Mouse (Mus musculus): ENCODE results near the gene Avpi1.

The Avpi1 gene

DNA sequence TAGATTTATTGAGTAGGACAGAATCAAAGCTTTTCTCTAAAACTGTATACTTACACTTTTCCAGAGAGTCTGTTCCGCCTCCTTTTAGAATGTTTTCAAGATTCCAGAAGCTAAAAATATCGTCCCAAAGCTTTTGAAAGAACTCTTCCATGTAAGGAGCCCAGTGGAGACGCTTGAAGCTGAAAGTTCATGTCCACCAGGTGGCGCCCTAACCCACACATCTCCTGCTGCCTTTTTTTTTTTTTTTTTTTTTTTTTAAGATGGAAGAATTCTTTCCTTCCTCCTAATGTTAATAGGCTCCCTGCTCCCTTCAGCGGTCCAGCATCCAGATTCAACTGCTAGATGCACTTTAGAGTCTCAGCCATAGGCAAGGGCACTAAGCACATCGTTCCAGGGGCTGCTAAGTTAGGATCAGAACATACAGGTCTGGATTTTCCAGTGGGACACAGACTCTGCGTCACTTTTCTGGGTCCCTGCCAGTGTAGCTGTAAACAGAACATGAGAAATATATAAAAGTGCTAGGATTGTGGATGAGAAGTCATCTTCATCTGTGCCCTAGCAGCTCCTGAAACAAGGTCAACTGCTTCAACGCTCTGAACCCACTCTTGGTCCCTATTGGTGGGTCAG is 15.8 kb upstream of the Avpi1 start:
- DNase-seq (ENCODE audit: low spot score in 2 of 2) = peak; percentile 92 to 94

DNA sequence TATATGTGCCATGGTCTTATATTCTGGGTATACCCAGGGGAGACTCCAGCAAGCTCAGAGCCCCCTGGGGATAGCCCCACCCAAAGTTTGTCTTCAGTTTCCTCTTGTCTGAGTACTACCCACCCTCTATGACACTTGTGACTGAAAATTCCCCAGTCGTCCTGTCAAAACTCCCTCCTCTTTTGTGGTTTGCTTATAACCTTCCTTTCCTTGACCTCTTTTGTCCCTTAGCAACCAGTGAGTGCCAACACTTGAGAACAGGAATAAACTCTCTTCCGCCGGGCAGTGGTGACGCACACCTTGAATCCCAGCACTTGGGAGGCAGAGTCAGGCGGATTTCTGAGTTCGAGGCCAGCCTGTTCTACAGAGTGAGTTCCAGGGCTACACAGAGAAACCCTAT is 15.2 kb upstream of the Avpi1 start:
- no peak for DNase-seq (ENCODE audit: low spot score in 2 of 2)

DNA sequence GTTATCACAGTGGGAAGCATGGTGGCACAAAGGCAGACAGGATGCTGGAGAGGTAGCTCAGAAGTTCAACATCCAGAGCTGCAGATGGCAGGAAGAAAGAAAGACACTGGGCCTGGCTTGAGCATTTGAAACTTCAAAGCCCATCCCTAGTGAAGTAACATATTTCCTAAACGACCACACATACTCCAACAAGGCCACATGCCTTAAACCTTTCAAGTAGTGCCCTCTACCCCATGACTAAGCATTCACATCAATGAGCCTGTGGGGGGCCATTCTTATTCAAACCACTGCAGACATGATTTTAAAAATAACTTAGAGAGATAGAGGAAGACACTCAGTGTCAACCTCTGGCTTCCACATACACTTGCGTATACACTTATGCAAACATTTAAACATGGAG is 13.9 kb upstream of the Avpi1 start:
- DNase-seq (ENCODE audit: low spot score in 2 of 2) = no peak

GRCm38 (mm10) chr19:42141998-42142397 is 13.1 kb upstream of the Avpi1 start:
- DNase-seq (ENCODE audit: low spot score in 2 of 2) = no peak

- peak in 1 of 2 experiments; percentile 18 for DNase-seq (ENCODE audit: low spot score in 2 of 2)
Measured at GRCm38 (mm10) chr19:42139724-42140517, 11.1 kb upstream of the Avpi1 start.

DNA sequence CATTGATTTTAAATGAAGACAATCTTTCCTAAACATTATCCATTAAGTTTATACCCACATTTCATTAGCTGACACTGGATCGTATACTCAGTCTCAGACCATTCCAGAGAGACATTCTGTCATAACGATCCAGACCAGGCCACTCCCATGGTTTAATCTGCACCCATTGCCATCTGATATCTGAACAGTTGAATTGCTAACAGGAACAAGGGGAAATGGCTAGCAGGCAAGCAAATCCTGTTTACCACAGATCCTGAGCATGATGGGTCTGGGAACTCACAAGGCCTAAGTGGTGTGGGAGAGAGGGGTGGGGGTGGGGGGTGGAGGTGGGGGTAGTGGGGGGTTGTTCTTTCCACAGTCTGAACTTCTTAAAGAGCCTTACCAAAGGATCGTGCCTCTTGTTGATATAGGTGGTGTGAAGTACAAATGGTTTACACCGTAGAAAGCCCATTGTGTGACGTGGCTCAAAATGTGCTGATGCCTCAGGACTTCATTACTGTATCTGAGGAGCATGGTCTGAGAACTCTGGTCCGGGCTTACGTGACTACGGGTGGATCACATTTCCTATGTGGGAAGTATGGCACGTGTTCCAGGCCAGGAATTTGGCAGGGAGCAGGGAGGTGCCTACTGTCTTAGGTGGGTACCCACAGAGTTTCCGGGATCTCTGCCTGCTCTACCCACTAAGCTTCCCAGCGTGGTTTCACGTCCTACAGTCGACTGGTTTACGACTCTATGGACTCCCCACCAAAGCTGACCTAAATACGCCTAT is 9.8 kb upstream of the Avpi1 start:
- no peak for DNase-seq (ENCODE audit: low spot score in 2 of 2)

DNA sequence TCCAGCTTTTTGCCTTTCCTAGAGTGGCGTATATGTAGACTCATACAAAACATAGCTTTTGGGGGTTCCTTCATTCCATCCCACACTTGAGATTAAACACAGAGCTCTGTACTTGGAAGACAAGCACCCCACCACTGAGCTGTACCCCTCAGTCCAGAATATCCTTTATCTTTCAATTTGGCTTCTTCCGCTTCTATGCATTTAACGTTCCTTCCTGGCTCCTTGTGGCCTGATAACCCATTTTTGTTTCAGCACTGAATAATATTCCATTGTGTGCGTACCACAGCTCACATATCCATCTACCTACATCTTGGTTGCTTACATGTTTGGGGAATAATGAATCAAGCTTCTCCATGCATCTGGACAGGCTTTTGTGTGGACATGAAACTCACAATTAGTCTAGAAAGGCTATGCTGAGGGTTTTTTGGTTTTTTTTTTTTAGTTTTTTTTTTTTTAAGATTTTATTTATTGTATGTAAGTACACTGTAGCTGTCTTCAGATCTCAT is 8.4 kb upstream of the Avpi1 start:
- no peak for DNase-seq (ENCODE audit: low spot score in 2 of 2)

GRCm38 (mm10) chr19:42136126-42136525 is 7.3 kb upstream of the Avpi1 start:
- no peak for DNase-seq (ENCODE audit: low spot score in 2 of 2)

- no peak for DNase-seq (ENCODE audit: low spot score in 2 of 2)
Measured at GRCm38 (mm10) chr19:42135070-42135469, 6.2 kb upstream of the Avpi1 start.

DNA sequence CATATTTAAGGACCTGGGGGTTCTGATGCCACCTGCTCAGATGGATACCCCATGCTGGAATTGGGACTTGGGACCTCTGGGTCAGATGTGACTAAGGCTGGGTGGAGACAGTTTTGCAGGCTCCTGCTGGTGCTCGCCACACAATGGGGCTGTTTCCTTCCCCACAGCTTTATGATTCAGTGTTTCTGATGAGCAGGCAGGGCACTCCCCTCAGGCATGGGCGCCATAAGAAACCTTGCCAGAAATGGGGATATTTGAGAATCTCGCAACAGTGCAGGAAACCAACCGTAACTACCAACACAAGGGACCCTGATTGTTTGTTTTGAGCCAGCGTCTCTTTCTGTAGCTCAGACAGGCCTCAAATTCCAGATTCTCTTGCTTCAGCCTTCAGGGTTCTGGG is 2.2 kb upstream of the Avpi1 start:
- DNase-seq (ENCODE audit: low spot score in 2 of 2) = peak in 1 of 2 experiments; percentile 23

DNA sequence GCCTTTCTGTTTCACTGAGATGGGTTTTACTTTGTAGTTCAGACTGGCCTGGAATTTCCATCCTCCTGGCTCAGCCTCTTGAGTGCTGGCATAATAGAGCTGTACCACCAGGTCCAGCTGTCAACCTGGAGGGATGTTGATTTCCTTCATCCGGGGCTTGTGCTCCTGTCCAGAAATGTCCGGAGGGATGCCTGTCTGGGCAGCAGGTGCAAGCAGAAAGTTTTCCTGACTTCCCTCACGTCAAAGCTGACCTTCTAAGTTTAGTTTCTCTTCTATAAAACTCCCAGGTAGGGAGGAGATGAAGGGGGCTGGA is 1.4 kb upstream of the Avpi1 start:
- DNase-seq (ENCODE audit: low spot score in 2 of 2) = no peak

DNA sequence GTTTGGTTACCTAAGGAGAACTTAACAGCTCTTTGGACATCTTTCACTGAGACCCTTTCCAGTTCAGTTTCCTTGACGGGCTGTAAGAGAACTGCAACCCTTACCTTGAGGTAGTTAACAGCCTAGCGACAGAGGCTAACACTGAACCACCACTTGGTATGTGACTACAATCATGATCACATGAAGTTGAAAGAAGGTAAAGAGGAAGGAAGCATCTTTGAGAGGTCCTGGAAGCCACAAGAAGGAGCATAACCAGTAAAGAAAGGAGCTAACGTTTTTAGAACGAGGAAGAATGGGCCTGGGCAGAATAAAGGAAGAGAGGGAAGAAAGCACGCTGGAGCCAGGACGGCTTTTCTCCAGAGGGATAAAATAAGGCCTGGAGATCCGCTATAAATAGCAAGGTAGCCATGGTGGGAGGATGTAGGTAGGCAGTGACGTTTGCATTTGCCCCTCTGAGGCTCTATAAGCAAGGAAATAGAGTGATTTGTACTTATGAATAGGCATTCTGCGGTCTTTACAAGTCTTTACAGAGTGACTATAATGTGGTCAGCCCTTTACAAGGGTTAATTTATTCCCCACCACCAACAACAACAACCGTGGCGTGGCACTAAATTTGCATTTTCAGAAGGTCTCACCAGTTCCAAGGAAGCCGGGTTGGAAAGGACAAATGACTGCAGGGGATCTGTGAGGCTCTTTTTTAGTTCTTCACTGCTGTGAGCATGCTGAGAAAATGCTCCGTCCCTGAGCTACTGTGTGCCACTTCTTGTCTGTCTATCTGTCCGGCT is 842 bp upstream of the Avpi1 start:
- DNase-seq (ENCODE audit: low spot score in 2 of 2) = peak in 1 of 2 experiments; percentile 50

DNA sequence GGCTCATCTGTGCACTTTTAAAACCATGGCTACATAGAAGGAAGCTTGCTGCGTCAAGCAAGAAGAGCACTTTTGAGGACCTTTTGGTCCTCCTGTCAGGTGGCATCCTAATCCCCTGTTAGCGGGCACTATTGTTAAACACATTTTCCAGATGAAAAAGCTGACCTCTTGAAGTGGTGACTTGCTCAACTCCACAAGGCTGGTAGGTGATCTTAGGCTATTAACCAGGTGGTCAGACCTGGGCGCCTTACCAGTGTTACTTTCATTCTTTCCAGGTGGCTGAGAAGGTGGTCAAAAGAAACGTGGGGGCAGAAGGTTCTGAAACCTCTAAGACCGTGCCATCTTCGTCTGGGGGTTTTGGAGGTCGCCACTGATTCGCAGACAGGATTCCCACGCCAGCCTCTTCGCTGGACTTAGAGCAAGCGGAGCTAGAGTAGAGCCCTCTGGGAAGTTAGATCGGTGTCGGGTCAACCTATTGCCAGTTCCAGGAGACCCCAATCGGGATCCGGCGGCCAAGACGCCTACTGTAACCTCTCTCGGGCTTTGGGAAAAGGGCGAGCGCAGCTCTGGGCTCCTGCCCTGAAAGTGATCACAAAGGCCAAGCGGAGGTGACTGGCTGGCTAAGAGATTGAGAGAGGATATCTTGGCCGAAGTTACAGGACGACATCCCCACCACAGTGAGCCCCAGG is 663 bp downstream of the Avpi1 start:
- DNase-seq (ENCODE audit: low spot score in 2 of 2) = no peak

- DNase-seq (ENCODE audit: low spot score in 2 of 2) = no peak
Measured at GRCm38 (mm10) chr19:42127024-42127423, 1.8 kb downstream of the Avpi1 start.

GRCm38 (mm10) chr19:42126219-42126605 is 2.6 kb downstream of the Avpi1 start:
- DNase-seq (ENCODE audit: low spot score in 2 of 2) = peak in 1 of 2 experiments; percentile 36

- no peak for DNase-seq (ENCODE audit: low spot score in 2 of 2)
Measured at GRCm38 (mm10) chr19:42125501-42126218, 3.2 kb downstream of the Avpi1 start.

GRCm38 (mm10) chr19:42124684-42125083 is 4.2 kb downstream of the Avpi1 start:
- peak in 1 of 2 experiments; percentile 16 for DNase-seq (ENCODE audit: low spot score in 2 of 2)

GRCm38 (mm10) chr19:42120451-42120850 is 8.4 kb downstream of the Avpi1 start:
- DNase-seq (ENCODE audit: low spot score in 2 of 2) = no peak

DNA sequence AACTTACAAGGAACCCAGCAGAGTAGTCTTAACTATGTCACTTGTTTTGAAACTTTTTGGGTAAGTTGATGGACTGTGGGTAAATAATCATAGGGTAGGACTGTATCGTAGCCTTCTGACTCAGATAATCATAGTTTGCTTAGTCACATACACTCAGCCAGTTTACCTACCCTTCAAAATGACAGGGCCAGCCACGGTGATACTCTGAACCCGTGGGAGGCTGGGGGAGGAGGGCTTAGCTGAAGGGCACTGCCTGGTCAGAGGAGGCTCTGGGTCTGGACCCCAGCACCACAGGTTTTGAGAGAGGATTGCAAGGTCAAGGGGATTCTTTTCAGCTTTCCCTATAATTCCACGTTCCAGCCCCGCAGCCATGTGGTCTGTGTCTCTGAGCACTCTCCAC is 10.3 kb downstream of the Avpi1 start:
- no peak for DNase-seq (ENCODE audit: low spot score in 2 of 2)

- no peak for DNase-seq (ENCODE audit: low spot score in 2 of 2)
Measured at GRCm38 (mm10) chr19:42118142-42118541, 10.7 kb downstream of the Avpi1 start.

Data from right cerebral cortex, adult 2 months (tissue).